Mouse (Mus musculus) lung, postnatal 25 days (tissue): Measurements from ENCODE around the gene Pprc1.

Experiments
- DNase-seq: peaks from one replicate; pipeline ENCODE4 v3.0.0; 2022; ENCODE audit warnings: low spot score

The Pprc1 gene

GRCm38 (mm10) chr19:46044271-46044992, at the start of gene Pprc1:
TSS of gene Pprc1 (plus strand) at chr19:46044886.
- DNase-seq, result peak; percentile 64

- no peak for DNase-seq
These were observed 47.3 kb upstream of the Pprc1 start for GRCm38 (mm10) chr19:45997365-45997764.

- peak; percentile 95 for DNase-seq
These were observed 46.6 kb upstream of the Pprc1 start, which contains the start of gene Armh3 for GRCm38 (mm10) chr19:45997785-45998693. TSS of gene Armh3 (minus strand) at chr19:45998488.

GRCm38 (mm10) chr19:45998694-45999217, 45.9 kb upstream of the Pprc1 start:
- no peak for DNase-seq

- no peak for DNase-seq
These were observed 45.3 kb upstream of the Pprc1 start for GRCm38 (mm10) chr19:45999378-45999777.

GRCm38 (mm10) chr19:46002279-46002678, 42.4 kb upstream of the Pprc1 start:
- peak; percentile 12 for DNase-seq

GRCm38 (mm10) chr19:46003371-46004226, 41.1 kb upstream of the Pprc1 start, which contains the start of gene Hps6:
TSS of gene Hps6 (plus strand) at chr19:46003508.
- peak; percentile 93 for DNase-seq

- DNase-seq, result no peak
These were observed 39.7 kb upstream of the Pprc1 start for GRCm38 (mm10) chr19:46004814-46005466.

GRCm38 (mm10) chr19:46005680-46006079, 39.0 kb upstream of the Pprc1 start:
- no peak for DNase-seq

GRCm38 (mm10) chr19:46014572-46015178, 30.0 kb upstream of the Pprc1 start:
- DNase-seq, result peak; percentile 93

- DNase-seq, result no peak
These were observed 28.7 kb upstream of the Pprc1 start for GRCm38 (mm10) chr19:46016023-46016422.

- peak; percentile 45 for DNase-seq
These were observed 19.7 kb upstream of the Pprc1 start for GRCm38 (mm10) chr19:46024959-46025358.

GRCm38 (mm10) chr19:46026567-46026966, 18.1 kb upstream of the Pprc1 start:
- DNase-seq, result no peak

- DNase-seq, result no peak
These were observed 15.9 kb upstream of the Pprc1 start for GRCm38 (mm10) chr19:46028747-46029320.

GRCm38 (mm10) chr19:46029652-46030051, 15.0 kb upstream of the Pprc1 start:
- DNase-seq, result no peak

- DNase-seq, result no peak
These were observed 14.3 kb upstream of the Pprc1 start for GRCm38 (mm10) chr19:46030196-46030983.

GRCm38 (mm10) chr19:46031689-46032432, 12.8 kb upstream of the Pprc1 start:
- DNase-seq, result no peak

- no peak for DNase-seq
These were observed 11.8 kb upstream of the Pprc1 start for GRCm38 (mm10) chr19:46032731-46033510.
